Mouse (Mus musculus): ENCODE measurements at regions not wholly inside any gene's neighbourhood (a gene's known extent, or its start where the extent isn't known, plus 50 kb on each side); places are given as distances from the start of the nearest gene placed in this dataset.

DNA sequence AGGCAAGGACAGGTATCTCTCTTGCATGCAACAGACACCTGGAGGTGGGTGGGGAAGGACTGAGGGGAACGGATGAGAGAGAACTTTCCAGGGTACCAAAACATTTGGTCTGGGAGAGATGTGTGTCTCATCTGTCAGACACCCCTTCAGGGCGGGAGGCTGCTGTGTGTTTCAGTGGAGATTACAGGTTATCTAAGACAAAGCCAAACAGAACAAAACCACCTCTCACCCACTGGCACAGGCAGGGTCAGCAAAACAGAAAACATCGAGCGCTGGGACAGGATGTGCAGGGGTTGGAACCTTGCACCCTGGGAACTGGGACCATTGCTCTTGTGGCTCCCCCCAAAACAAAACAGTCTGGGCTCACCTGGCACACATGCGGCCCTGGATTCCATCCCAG lies 63.6 kb upstream of the Cldn5 start:
- Histone ChIP-seq H3K4me3 (ENCODE audit: insufficient read depth, low read length) (no peak overlapping the region), H3K4me1 (ENCODE audit: control insufficient read depth, insufficient read depth, low read length) (no peaks in the 10 kb centered on the region), H3K27ac (ENCODE audit: insufficient read depth, low read depth, low read length) (no peak overlapping the region)
- TF ChIP-seq CTCF (IDR thresholded peaks at IDR 0.05; ENCODE audit: low read depth, low read length) (no peak), POLR2A (IDR thresholded peaks at IDR 0.05; ENCODE audit: borderline replicate concordance, low read depth, low read length) (no peak)

DNA sequence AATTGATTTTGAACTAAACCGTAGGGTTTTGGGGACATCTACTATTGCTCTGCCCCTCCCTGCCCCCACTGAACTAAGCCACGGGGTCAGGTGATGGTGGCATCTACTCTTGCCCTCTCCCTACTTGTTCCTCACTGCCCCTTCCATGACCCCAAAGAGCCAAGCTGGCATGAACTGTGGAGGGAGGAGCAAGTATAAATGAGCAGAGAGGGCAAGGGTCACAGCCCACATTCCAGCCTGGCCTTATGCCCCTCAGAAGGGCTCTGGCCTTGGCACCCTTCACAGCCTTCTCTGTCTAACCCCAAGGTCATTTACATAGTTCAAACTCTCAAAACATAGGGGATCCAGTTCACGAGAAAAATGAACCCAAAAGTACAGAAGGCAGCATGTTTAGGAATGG lies 61.3 kb upstream of the Cldn5 start:
- Histone ChIP-seq H3K4me3 (ENCODE audit: insufficient read depth, low read length) (no peak overlapping the region), H3K4me1 (ENCODE audit: control insufficient read depth, insufficient read depth, low read length) (no peaks in the 10 kb centered on the region), H3K27ac (ENCODE audit: insufficient read depth, low read depth, low read length) (no peak overlapping the region)
- no peak for TF ChIP-seq POLR2A (IDR thresholded peaks at IDR 0.05; ENCODE audit: borderline replicate concordance, low read depth, low read length)
- no peak for TF ChIP-seq CTCF (IDR thresholded peaks at IDR 0.05; ENCODE audit: low read depth, low read length)

DNA sequence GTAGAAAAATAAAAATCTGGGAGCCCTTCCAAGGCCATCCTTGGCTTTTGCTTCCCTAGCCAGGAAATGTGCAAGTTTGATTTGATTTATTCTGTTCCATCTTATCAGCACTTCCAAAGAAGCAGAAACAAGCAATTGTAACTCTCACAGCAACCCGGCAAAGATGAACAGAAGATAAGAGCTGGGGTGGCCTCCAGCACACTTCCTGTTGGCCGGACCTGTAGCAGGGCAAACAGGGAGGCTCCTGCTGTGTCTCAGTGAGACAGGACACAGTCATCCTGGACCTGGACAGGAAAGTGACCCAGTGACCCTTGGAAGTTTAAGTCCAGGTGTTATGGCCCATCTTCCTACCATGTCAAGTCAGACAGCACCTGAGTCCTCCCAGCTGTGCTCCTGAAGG lies 58.6 kb upstream of the Cldn5 start:
- Histone ChIP-seq H3K27ac (ENCODE audit: insufficient read depth, low read depth, low read length) (no peak overlapping the region), H3K4me1 (ENCODE audit: control insufficient read depth, insufficient read depth, low read length) (no peaks in the 10 kb centered on the region), H3K4me3 (ENCODE audit: insufficient read depth, low read length) (no peak overlapping the region)
- TF ChIP-seq POLR2A (IDR thresholded peaks at IDR 0.05; ENCODE audit: borderline replicate concordance, low read depth, low read length) = no peak
- TF ChIP-seq CTCF (IDR thresholded peaks at IDR 0.05; ENCODE audit: low read depth, low read length) = no peak

DNA sequence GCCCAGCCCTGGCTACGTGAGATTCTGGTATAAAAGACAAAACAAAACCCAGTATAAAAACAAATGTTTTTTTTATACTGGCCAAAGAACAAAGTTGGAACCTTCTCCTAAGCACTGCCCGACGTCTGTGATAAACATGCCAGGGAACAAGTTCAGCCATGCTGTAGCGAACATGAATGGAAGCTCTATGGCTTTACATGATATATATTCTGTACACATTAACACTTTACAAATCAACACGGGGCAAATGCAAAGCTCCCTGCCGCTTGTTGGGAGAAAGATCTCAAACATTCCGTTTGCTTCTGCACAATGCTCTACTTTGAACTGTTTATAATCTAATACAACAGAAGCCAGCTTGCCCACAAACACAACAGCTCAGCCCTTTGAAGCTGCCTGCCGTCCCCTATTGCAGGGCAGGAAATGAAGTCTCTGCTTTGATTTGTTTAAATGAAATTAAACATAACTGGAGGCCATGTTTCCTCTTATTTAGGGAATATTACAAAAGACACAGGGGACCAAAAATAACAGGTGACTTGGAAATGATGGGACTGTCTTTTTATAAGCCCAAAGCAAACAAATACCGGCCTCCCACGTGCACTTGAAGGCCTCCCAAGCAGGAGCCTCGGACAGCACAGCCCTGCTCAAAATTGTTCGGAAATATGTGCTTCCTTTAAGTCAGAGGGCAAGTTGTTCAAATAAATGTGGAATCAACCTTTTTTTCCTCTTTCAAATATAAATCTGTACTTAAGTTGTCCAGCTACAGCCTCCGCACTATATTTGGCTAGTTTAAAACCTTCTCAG lies 56.0 kb upstream of the Cldn5 start:
- no peak overlapping the region for H3K27ac ChIP-seq (ENCODE audit: insufficient read depth, low read depth, low read length)
- H3K4me1 ChIP-seq (ENCODE audit: control insufficient read depth, insufficient read depth, low read length) = no peaks in the 10 kb centered on the region
- H3K4me3 ChIP-seq (ENCODE audit: insufficient read depth, low read length) = no peak overlapping the region
- no peak for TF ChIP-seq POLR2A (IDR thresholded peaks at IDR 0.05; ENCODE audit: borderline replicate concordance, low read depth, low read length)
- TF ChIP-seq CTCF (IDR thresholded peaks at IDR 0.05; ENCODE audit: low read depth, low read length) = no peak

DNA sequence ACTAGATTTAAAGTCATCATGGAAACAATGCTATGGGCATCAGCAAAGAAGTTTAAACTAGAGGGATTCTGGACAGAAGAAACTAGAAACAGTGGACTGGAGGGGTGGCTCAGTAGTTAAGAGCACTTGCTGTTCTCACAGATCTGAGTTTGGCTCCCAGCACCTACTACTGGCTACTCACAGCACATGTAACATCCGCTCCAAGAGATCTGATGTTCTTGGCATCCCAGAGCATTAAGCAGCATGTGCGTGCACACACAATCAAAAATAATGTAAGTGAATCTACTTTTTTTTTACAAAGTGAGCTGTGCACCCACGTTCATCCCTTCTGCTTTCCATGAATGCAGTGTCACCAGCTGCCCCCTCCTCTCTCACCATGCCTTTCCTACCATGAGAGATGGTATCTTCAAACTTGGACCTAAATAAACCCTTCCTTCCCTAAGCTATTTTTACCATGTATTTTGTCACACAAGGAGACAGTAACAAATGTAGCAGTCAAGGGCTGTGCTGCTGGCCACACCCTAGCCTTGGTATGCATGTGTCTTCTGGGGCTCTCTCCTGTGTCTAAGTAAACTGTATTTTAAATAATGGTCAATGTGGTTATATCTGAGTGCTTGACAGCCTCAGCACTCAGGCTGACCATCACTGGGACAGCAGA lies 53.3 kb upstream of the Cldn5 start:
- no peak for TF ChIP-seq POLR2A (IDR thresholded peaks at IDR 0.05; ENCODE audit: borderline replicate concordance, low read depth, low read length)
- no peak for TF ChIP-seq CTCF (IDR thresholded peaks at IDR 0.05; ENCODE audit: low read depth, low read length)
- H3K27ac ChIP-seq (ENCODE audit: insufficient read depth, low read depth, low read length) = no peak overlapping the region
- H3K4me3 ChIP-seq (ENCODE audit: insufficient read depth, low read length) = no peak overlapping the region
- no peaks in the 10 kb centered on the region for H3K4me1 ChIP-seq (ENCODE audit: control insufficient read depth, insufficient read depth, low read length)

DNA sequence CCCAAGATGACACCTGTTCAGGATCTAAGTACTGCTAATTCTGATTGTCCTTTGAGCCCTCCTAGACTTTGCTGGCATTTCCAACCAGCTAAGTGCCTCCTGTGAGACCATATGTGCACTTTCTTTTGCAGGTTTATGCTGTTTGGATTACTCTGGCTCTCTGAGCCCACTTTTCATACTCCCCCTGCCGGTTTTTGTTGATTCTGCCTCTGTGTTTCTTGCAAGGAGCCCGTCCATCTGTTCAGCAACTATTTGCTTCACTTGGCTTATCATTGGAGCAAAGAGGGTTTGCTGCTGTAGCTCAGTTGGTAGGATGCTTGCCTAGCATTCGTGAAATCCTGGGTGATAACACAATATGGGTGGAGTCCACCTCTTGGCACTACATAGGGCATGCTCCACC lies 52.8 kb upstream of the Cldn5 start:
- Histone ChIP-seq H3K27ac (ENCODE audit: insufficient read depth, low read depth, low read length) (no peak overlapping the region), H3K4me3 (ENCODE audit: insufficient read depth, low read length) (no peak overlapping the region), H3K4me1 (ENCODE audit: control insufficient read depth, insufficient read depth, low read length) (no peaks in the 10 kb centered on the region)
- TF ChIP-seq CTCF (IDR thresholded peaks at IDR 0.05; ENCODE audit: low read depth, low read length) (no peak), POLR2A (IDR thresholded peaks at IDR 0.05; ENCODE audit: borderline replicate concordance, low read depth, low read length) (no peak)

DNA sequence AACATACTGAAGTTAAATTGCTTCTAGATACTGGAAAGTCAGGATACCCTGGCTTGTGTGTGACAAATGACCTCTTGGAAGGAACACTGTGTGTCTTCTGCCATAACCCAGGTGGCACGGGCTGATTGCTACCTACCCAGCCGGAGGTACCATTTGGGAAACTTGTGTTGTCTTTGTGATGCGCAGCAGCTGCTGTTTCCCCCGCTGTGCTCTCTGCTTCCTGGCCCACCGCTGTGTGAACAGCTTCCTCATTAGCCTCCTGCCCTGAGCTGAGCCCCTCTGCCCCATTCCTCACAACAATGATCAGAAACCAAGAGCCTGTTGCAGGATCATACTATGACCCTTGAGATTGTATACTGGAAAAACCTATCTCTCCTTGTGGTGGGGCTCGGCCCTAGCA lies 51.9 kb upstream of the Cldn5 start:
- TF ChIP-seq CTCF (IDR thresholded peaks at IDR 0.05; ENCODE audit: low read depth, low read length) (no peak), POLR2A (IDR thresholded peaks at IDR 0.05; ENCODE audit: borderline replicate concordance, low read depth, low read length) (no peak)
- Histone ChIP-seq H3K4me1 (ENCODE audit: control insufficient read depth, insufficient read depth, low read length) (0 out of 2 replicates have a peak, but pooled peaks cover 3% of the 10 kb centered on the region), H3K27ac (ENCODE audit: insufficient read depth, low read depth, low read length) (no peak overlapping the region), H3K4me3 (ENCODE audit: insufficient read depth, low read length) (no peak overlapping the region)

All from bone marrow macrophage, adult 2 months (primary cell).